Mouse (Mus musculus) ES-Bruce4 (cell line): ENCODE data around the gene Sp3.

Experiments used
- CTCF ChIP-seq: IDR thresholded peaks from one replicate; pipeline ENCODE4 v1.8.1; 2011; ENCODE audit warnings: low read depth, low read length
- EP300 ChIP-seq: IDR thresholded peaks from 2 replicates; pipeline ENCODE4 v1.6.1; 2011; ENCODE audit warnings: low read depth, low read length; ENCODE audit not compliant: insufficient read depth

DNA sequence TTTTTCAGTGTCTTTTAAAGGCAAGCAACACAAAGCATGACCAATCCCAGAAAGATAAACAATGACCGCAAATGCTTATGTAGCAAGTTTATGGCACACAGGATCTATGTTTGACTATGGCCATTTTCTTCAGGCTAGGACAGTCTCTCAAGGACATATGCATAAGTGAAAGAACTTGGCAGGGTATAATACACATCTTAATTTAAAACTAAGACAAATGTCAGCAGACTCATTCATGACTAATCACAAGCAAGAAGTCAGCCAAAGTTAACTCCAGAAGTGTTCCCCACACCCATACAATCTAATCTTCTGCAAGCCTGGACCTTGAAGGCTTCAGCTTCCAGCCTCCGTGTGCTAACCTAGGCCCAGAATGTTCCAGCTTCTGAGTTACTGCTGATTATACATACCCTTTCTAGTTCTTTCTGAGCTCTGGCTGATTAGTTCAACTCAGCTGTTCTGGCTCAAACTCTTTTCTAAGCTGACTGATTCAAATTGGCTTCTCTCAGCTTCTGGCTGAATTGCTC, 81.4 kb downstream of the Sp3 start:
- TF ChIP-seq EP300 (no peak), CTCF (no peak)
